Mouse (Mus musculus): ENCODE measurements around the gene Esp8.

- TF ChIP-seq EP300 (IDR thresholded peaks at IDR 0.05; ENCODE audit: low read depth) (no peak), CTCF (IDR thresholded peaks at IDR 0.05; ENCODE audit: low read depth) (no peak)
These were observed 41.4 kb downstream of the Esp8 start, which contains the start of gene Esp6 for GRCm38 (mm10) chr17:40561207-40561606.

Data from heart, postnatal 0 days (tissue).